Mouse (Mus musculus): ENCODE data around the gene Mecom.

DNA sequence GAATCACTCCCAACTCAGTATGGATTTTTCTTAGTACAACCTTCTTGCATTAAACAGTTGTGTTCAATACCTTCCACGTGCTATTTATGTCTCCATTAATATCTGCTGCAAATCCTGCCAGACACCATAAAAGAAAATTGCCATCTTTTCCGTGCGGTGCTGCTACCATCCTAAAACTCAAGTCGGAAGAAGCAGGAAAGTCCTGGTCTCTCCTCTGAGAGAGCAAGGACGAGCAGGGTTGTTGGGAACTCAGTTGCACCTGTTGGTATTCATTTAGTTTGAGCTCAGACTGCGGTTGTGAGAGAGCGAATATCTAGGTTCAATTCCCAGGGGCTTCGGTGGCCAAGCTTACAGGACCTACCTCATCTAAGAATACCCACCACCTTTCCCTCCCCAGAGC is 37.2 kb downstream of the Mecom start:
- TF ChIP-seq CTCF (IDR thresholded peaks at IDR 0.05; ENCODE audit: borderline replicate concordance, insufficient read depth, low read length) (no peak), POLR2A (IDR thresholded peaks at IDR 0.05; ENCODE audit: low read depth, low read length) (no peak)
